Mouse (Mus musculus): ENCODE measurements around the gene Olfr120. TPM values are rescaled to one million over a fixed set of nuclear protein-coding genes. Genes with fewer than 3 reads are reported as not detected.
"Not testable (repeated sequence)": the region's sequence is repeated elsewhere in the genome, so short reads cannot be mapped to it uniquely, and the experiment has no call there.

Olfr120 gene
- not detected for total RNA-seq (2021)
- long read RNA-seq, experiment 1, result 0 reads
- long read RNA-seq, experiment 2, result 0 reads

DNA sequence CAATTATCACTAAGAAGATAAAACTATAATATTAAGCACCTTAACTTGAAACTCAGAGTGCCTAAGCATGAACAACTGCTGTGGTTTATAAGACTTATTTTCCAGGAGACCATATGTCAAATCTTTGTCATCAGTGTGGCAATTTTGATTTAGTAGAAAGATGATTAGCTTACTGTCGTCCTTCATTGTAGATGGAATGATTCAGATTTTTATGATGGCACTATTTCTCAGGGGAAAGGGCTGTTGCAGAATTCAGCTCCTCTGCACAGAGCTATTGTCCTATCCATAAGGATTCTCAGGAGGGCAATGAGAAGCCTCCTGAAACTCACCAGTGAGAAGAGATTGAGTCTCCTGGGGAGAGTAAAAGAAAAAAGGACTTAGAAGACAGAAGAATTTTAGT, at the start of gene Olfr120:
Olfr120 (plus strand) TSS at position 301 of the 400 bp plus-strand sequence.
- DNase-seq (ENCODE audit: low spot score in 2 of 2), result no peak

DNA sequence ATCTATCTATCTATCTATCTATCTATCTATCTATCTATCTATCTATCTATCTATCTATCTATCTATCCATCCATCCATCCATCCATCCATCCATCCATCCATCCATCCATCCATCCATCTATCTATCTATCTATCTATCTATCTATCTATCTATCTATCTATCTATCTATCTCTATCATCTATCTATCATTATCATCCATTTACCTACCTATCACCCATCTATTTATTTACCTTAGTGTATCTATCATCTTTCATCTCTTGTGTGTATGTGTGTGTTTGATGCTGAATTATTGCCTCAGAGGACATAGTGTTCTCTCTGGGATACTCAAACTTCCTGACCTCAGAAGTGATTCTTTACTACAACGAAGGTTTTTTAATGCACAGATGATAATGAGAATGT, 25.3 kb upstream of the Olfr120 start, which contains the start of gene Olfr119:
Olfr119 (plus strand) TSS at position 301 of the 400 bp plus-strand sequence.
- DNase-seq (ENCODE audit: low spot score in 2 of 2), result not testable (repeated sequence)

- no peak for DNase-seq (ENCODE audit: low spot score in 2 of 2)
Observed at GRCm38 (mm10) chr17:37738070-37738469, 16.5 kb downstream of the Olfr120 start.

GRCm38 (mm10) chr17:37768307-37768706, 46.7 kb downstream of the Olfr120 start, which contains the start of gene Olfr122:
TSS of gene Olfr122 (plus strand) at chr17:37768607.
- no peak for DNase-seq (ENCODE audit: low spot score in 2 of 2)

Other genes with a start within 250 kb of the Olfr120 start
- not detected for gene H2-M2, start 238.3 kb upstream of the Olfr120 start, total RNA-seq (2021)
- not detected for gene Olfr110, start 229.3 kb upstream of the Olfr120 start, total RNA-seq (2021)
- under 1 TPM in 1 of 2 experiments, not detected in 1; 0.19 TPM for gene Olfr111, start 213.8 kb upstream of the Olfr120 start, total RNA-seq (2021)
- gene Olfr112, start 152.4 kb upstream of the Olfr120 start, total RNA-seq (2021), result not detected
- not detected for gene Olfr113, start 144.1 kb upstream of the Olfr120 start, total RNA-seq (2021)
- not detected for gene Olfr114, start 129.1 kb upstream of the Olfr120 start, total RNA-seq (2021)
- not detected for gene Olfr115, start 94.7 kb upstream of the Olfr120 start, total RNA-seq (2021)
- not detected for gene Olfr116, start 94.6 kb upstream of the Olfr120 start, total RNA-seq (2021)
- gene Olfr117, start 58.0 kb upstream of the Olfr120 start, total RNA-seq (2021), result not detected
- not detected for gene Olfr118, start 54.8 kb upstream of the Olfr120 start, total RNA-seq (2021)
- gene Olfr119, start 25.2 kb upstream of the Olfr120 start, total RNA-seq (2021), result not detected
- gene Olfr121, start 27.0 kb downstream of the Olfr120 start, total RNA-seq (2021), result not detected
- not detected for gene Olfr122, start 46.8 kb downstream of the Olfr120 start, total RNA-seq (2021)
- not detected for gene Olfr123, start 71.7 kb downstream of the Olfr120 start, total RNA-seq (2021)
- gene Olfr124, start 78.1 kb downstream of the Olfr120 start, total RNA-seq (2021), result not detected
- gene Olfr125, start 111.1 kb downstream of the Olfr120 start, total RNA-seq (2021), result not detected
- gene Olfr126, start 125.7 kb downstream of the Olfr120 start, total RNA-seq (2021), result not detected
- not detected for gene Olfr127, start 178.6 kb downstream of the Olfr120 start, total RNA-seq (2021)
- not detected for gene Olfr128, start 198.7 kb downstream of the Olfr120 start, total RNA-seq (2021)
- gene Olfr761, start 231.3 kb downstream of the Olfr120 start, total RNA-seq (2021), result not detected

Measured in left cerebral cortex, adult 18-20 months (tissue).